8 mouse cellular contexts compared by ENCODE assay signal in genomic region chr15:56278622-56279301, GRCm38 (mm10).
A peak's percentile ranks its signal among the peaks of the same experiment; 100 is the strongest.
DNase-seq lines count a peak whose midpoint lies in the region; ATAC-seq and TF ChIP-seq lines count a peak whose summit lies in the region.

No protein-coding gene starts in this region.

- H3K4me3 ChIP-seq in intestine, embryonic 16.5 days (ENCODE audit: low read length), result no peak overlapping the region
- H3K4me3 ChIP-seq in lung, embryonic 14.5 days (ENCODE audit: low read depth, low read length), result no peak overlapping the region

- TF ChIP-seq CTCF in lung, embryonic 14.5 days (IDR thresholded peaks at IDR 0.05; ENCODE audit: low read depth), result no peak

- no peak overlapping the region for H3K4me2 ChIP-seq in intestine, embryonic 16.5 days (ENCODE audit: low read depth, low read length)
- H3K4me2 ChIP-seq in lung, embryonic 14.5 days, result no peak overlapping the region

- WGBS in intestine, embryonic 16.5 days, result 29% methylated on average over 7 of the region's 7 CpGs
- 29% methylated on average over 7 of the region's 7 CpGs for WGBS in lung, embryonic 14.5 days

- DNase-seq in layer of hippocampus, postnatal 10 days (ENCODE audit: low spot score in 2 of 2), result peak; percentile 24 to 44
- no peak for DNase-seq in layer of hippocampus, adult 9-10 months (ENCODE audit: low spot score)
- DNase-seq in brain, embryonic 18.5 days (ENCODE audit: low read depth, low spot score), result peak; percentile 60
- DNase-seq in heart, adult 11 months, result peak; percentile 93
- DNase-seq in lung, embryonic 14.5 days, result peak; percentile 96
- DNase-seq in skeletal muscle tissue, adult 2 months (ENCODE audit: low read depth, low spot score), result peak; percentile 76
- DNase-seq in spleen, adult 18-20 months, result no peak

- no peaks in the 10 kb centered on the region for H3K36me3 ChIP-seq in intestine, embryonic 16.5 days (ENCODE audit: control insufficient read depth, insufficient read depth, low read length)
- H3K36me3 ChIP-seq in lung, embryonic 14.5 days (ENCODE audit: insufficient read depth), result no peaks in the 10 kb centered on the region

- no peaks in the 10 kb centered on the region for H3K9me3 ChIP-seq in intestine, embryonic 16.5 days (ENCODE audit: control insufficient read depth, low read length)
- H3K9me3 ChIP-seq in lung, embryonic 14.5 days (ENCODE audit: low read depth, low read length), result no peaks in the 10 kb centered on the region

- H3K9ac ChIP-seq in intestine, embryonic 16.5 days (ENCODE audit: low read depth, low read length), result no peak overlapping the region
- no peak overlapping the region for H3K9ac ChIP-seq in lung, embryonic 14.5 days

- H3K27me3 ChIP-seq in intestine, embryonic 16.5 days (replicated peaks; ENCODE audit: control insufficient read depth, insufficient read depth, low read length), result no peaks in the 10 kb centered on the region
- H3K27me3 ChIP-seq in lung, embryonic 14.5 days (ENCODE audit: insufficient read depth, low read length), result no peaks in the 10 kb centered on the region

- H3K27ac ChIP-seq in intestine, embryonic 16.5 days (ENCODE audit: low read length), result 0 out of 2 replicates have a peak overlapping the region, but pooled peaks have one; percentile 19
- peak overlapping the region; percentile 18; the same call in 1 of the 2 replicates for H3K27ac ChIP-seq in lung, embryonic 14.5 days (ENCODE audit: low read depth)

- H3K4me1 ChIP-seq in intestine, embryonic 16.5 days (ENCODE audit: control insufficient read depth, insufficient read depth, low read length), result peaks cover 8% of the 10 kb centered on the region
- no peaks in the 10 kb centered on the region for H3K4me1 ChIP-seq in lung, embryonic 14.5 days (ENCODE audit: insufficient read depth)

- ATAC-seq in intestine, embryonic 16.5 days, result peak; percentile 96
- ATAC-seq in lung, embryonic 14.5 days (ENCODE audit: insufficient read depth), result peak; percentile 96

Comparison
In these comparisons a context has a peak if more than half of its experiments do, and no peak if none do; other contexts are left out.
1. DNase-seq: peak in layer of hippocampus, postnatal 10 days (2 of 2), brain, embryonic 18.5 days (single experiment), heart, adult 11 months (single experiment), lung, embryonic 14.5 days (single experiment) and skeletal muscle tissue, adult 2 months (single experiment); none in layer of hippocampus, adult 9-10 months (single experiment) and spleen, adult 18-20 months (0 of 2).